Mouse (Mus musculus) limb, embryonic 14.5 days (tissue): Measurements from ENCODE around the gene Sema4c. TPM values are rescaled to one million over a fixed set of nuclear protein-coding genes. Genes with fewer than 3 reads are reported as not detected.

Source experiments
- ATAC-seq: fragments of 200-750 bp; cut with Nextera tagmentation; 2 replicates; pipeline ENCODE4 v1.8.0; 2017; ENCODE audit warnings: low read depth, moderate number of reproducible peaks, moderate TSS enrichment; ENCODE audit not compliant: low FRiP score
- DNase-seq: peaks from one replicate; pipeline ENCODE4 v3.0.0-alpha.2; 2015; ENCODE audit warnings: low spot score
- H3K27ac ChIP-seq: fragments of 300-500 bp; sonication (generic); replicated peaks from 2 replicates; pipeline ENCODE4 v1.5.1; 2014; ENCODE audit warnings: low read depth, mild to moderate bottlenecking, low read length, moderate library complexity, mixed read lengths
- H3K27me3 ChIP-seq: fragments of 300-500 bp; sonication (generic); 2 replicates; pipeline ENCODE4 v1.6.1; 2014; ENCODE audit warnings: low read length, mixed read lengths; ENCODE audit not compliant: control insufficient read depth, insufficient read depth
- H3K36me3 ChIP-seq: fragments of 300-500 bp; sonication (generic); 2 replicates; pipeline ENCODE4 v1.6.1; 2014; ENCODE audit warnings: mild to moderate bottlenecking, low read length, moderate library complexity, mixed read lengths; ENCODE audit not compliant: control insufficient read depth, insufficient read depth
- H3K4me1 ChIP-seq: fragments of 300-500 bp; sonication (generic); 2 replicates; pipeline ENCODE4 v1.6.1; 2014; ENCODE audit warnings: antibody characterized with exemption, low read length, mixed read lengths; ENCODE audit not compliant: control insufficient read depth, insufficient read depth
- H3K4me2 ChIP-seq: fragments of 300-500 bp; sonication (generic); replicated peaks from 2 replicates; pipeline ENCODE4 v1.6.1; 2014; ENCODE audit warnings: low read depth, mild to moderate bottlenecking, low read length, moderate library complexity; ENCODE audit not compliant: severe bottlenecking
- H3K4me3 ChIP-seq: fragments of 300-500 bp; sonication (generic); replicated peaks from 2 replicates; pipeline ENCODE4 v1.5.1; 2014; ENCODE audit warnings: low read length
- H3K9ac ChIP-seq: fragments of 300-500 bp; sonication (generic); 2 replicates; pipeline ENCODE4 v1.6.1; 2014; ENCODE audit warnings: mild to moderate bottlenecking, low read depth, low read length, moderate library complexity; ENCODE audit not compliant: severe bottlenecking
- H3K9me3 ChIP-seq: fragments of 300-500 bp; sonication (generic); 2 replicates; pipeline ENCODE4 v1.6.1; 2016; ENCODE audit warnings: low read length; ENCODE audit not compliant: control insufficient read depth
- POLR2A ChIP-seq: fragments of 200-500 bp; IDR thresholded peaks from 2 replicates; pipeline ENCODE4 v1.8.0; 2012; ENCODE audit warnings: inconsistent platforms, mild to moderate bottlenecking, moderate library complexity, borderline replicate concordance; ENCODE audit not compliant: insufficient read depth, insufficient read length; ENCODE audit errors: extremely low read depth
- WGBS: fragments of 180-500 bp; shearing (Covaris S2); extraction: QIAGEN DNeasy Blood & Tissue Kit; methylation state at CpG from one replicate; pipeline ENCODE4 v1.1.7; 2014; 5-methylcytosine and 5-hydroxymethylcytosine counted together
- polyA plus RNA-seq, 2 experiments: library from polyadenylated mRNA; depleted of rRNA in 1 of 2; stranded (reverse) in 1 of 2; unstranded in 1 of 2; fragments of >200 nt; fragmentation: Nextera tagmentation in 1 of 2; extraction: Ambion mirVana in 1 of 2; gene quantifications; 2 replicates each; pipeline versions ENCODE4 v1.2.1 to v1.2.3; 2012 to 2014

Gene Sema4c
- polyA plus RNA-seq, 2 experiments, result 2.0 to 45.9 TPM

DNA sequence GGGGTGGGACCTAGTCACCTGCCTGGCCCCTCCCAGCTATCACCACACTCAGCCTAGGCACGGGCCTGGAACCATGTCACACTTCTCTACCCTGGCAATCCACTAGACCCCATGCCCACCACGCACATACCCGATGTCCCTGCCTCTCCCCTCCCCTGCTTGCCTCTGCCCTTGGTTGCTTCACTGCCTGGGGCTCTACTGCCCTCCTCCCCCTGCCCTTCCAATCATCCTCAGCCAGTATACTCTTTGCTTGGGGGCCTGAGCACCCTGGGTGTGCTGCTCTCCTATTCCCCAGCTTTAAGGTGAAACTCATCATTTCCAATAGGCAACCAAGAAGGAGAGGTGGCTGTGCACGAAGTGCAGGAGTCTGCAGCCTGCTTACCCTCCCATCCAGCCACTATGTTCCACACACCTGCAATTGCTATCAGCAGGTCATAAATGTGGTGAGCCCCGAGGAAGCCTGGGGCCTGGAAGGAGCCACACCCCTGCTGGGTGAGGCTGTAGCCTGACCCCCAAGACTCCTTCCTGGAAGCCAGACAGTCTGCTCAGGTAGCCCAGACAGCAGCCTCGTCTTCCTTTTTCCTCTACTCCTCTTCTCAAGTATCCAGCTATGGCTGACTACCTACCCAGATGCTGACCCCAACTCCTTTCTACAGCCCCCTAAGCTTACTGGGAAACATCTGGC is 19.0 kb upstream of the Sema4c start:
- 28% methylated on average over 4 of the region's 6 CpGs for WGBS
- Histone ChIP-seq H3K27ac (no peak overlapping the region), H3K36me3 (no peaks in the 10 kb centered on the region), H3K9me3 (no peaks in the 10 kb centered on the region), H3K4me1 (peaks cover 36% of the 10 kb centered on the region), H3K9ac (no peak overlapping the region), H3K27me3 (no peaks in the 10 kb centered on the region), H3K4me2 (no peak overlapping the region), H3K4me3 (no peak overlapping the region)
- DNase-seq, result no peak
- TF ChIP-seq POLR2A, result no peak
- ATAC-seq, result no peak

DNA sequence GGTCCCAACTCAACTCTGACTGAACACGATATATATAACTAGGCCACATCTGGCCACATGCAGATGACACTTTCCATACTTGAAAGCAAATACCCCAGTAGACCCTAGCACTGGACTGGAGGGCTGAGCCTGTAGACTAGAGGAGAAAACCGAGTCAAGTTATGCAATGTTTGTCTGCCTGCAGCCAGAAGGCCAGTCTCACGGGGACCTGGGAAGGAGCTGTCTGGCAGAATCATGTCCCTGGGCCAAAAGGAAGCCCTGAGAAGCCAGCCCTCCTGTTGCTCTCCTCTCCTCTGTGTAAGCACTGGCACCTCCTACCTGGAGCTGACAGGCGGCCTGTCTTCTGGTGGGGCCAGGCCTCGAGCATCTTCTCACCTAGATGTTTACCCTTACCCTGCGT is 17.2 kb upstream of the Sema4c start:
- no peak overlapping the region for H3K4me2 ChIP-seq
- H3K9ac ChIP-seq, result no peak overlapping the region
- no peaks in the 10 kb centered on the region for H3K36me3 ChIP-seq
- DNase-seq (no peak), ATAC-seq (no peak)
- TF ChIP-seq POLR2A, result no peak
- peaks cover 26% of the 10 kb centered on the region for H3K4me1 ChIP-seq
- no peak overlapping the region for H3K4me3 ChIP-seq
- H3K27ac ChIP-seq, result no peak overlapping the region
- no peaks in the 10 kb centered on the region for H3K27me3 ChIP-seq
- no peaks in the 10 kb centered on the region for H3K9me3 ChIP-seq
- WGBS, result 57% methylated on average over 6 of the region's 6 CpGs

DNA sequence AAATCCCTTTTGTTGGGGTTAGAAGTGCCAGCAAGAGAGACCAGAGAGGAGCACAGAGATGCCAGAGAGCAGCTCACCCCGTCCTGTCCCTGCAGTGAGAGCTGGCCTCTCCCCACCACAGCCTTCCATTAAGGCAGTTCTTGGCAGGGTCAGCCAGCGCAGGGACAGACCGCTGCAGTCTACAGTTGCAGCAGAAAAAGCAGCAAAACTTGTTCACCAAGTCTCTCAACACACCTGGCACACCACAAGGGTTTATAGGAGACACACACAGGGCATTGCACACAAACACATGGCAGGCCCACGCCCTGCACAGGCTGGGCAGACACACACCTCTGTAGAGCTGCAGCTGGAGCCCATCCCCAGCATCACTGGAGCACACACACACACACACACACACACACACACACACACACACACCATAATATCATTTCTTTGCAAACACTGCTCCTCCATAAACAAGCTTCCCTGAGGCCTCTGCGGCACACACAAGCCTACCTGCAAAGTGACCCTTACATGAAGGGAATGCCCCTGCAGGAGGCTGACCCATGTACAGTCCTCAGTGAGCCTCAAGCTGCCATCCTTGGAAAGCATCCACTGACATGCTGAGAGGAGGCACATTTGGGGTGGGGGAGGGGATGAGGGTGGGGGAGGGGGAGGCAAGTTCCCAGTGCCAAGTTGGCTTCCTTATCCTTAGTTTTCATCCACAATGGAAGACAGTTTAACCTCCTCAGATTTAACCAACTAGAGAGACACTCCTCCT is 16.2 kb upstream of the Sema4c start:
- Histone ChIP-seq H3K9me3 (no peaks in the 10 kb centered on the region), H3K4me1 (peaks cover 16% of the 10 kb centered on the region), H3K4me2 (no peak overlapping the region), H3K9ac (no peak overlapping the region), H3K27me3 (no peaks in the 10 kb centered on the region), H3K4me3 (no peak overlapping the region), H3K27ac (no peak overlapping the region), H3K36me3 (no peaks in the 10 kb centered on the region)
- no peak for TF ChIP-seq POLR2A
- DNase-seq, result no peak
- no peak for ATAC-seq
- 70% methylated on average over 5 of the region's 5 CpGs for WGBS

DNA sequence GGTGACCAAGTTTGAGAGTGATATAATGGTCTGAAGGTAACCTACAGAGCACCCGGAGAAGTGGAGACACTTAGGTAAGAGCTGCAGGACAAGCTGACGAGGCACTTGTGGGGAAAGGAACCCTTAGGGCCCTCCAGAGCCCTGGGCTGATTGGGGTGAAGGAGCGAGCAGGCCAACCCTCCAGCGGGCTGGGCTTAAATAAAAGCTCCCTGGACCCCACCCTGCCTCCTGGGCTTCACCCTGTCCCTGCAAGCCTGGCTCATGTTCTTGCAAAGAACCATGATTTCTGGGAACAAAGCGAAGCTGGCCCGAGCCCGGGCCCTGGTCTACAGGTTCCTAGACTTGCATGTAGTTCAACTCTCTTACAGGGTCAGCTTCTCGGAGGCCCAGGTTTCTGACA is 15.4 kb upstream of the Sema4c start:
- Histone ChIP-seq H3K27ac (no peak overlapping the region), H3K9ac (no peak overlapping the region), H3K9me3 (no peaks in the 10 kb centered on the region), H3K36me3 (no peaks in the 10 kb centered on the region), H3K4me2 (no peak overlapping the region), H3K27me3 (no peaks in the 10 kb centered on the region), H3K4me1 (peaks cover 17% of the 10 kb centered on the region), H3K4me3 (no peak overlapping the region)
- WGBS, result 73% methylated on average over 8 of the region's 8 CpGs
- ATAC-seq, result no peak
- no peak for DNase-seq
- TF ChIP-seq POLR2A, result no peak

DNA sequence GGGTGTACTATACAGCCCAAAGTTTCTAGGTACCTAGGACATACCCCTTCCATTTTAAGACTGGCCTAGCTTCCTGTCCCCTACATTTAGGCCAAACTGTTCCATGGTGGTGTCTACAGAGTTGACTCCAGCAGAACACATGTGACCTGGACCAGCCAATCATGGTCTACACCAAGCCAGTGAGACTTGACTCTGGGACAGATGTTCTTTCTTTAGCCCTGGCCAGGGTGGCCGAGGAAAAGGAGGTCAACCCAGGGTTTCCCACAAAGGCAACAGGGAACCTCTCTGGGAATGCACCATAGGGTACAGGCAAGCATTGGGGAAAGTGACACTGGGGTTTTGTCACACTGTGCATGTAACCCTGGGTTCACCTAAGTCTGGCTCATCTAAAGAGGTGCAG is 14.6 kb upstream of the Sema4c start:
- ATAC-seq (no peak), DNase-seq (no peak)
- H3K36me3 ChIP-seq, result no peaks in the 10 kb centered on the region
- H3K4me3 ChIP-seq, result no peak overlapping the region
- H3K27ac ChIP-seq, result no peak overlapping the region
- H3K4me1 ChIP-seq, result peaks cover 25% of the 10 kb centered on the region
- H3K27me3 ChIP-seq, result no peaks in the 10 kb centered on the region
- 65% methylated on average over 1 of the region's 1 CpGs for WGBS
- TF ChIP-seq POLR2A, result no peak
- no peaks in the 10 kb centered on the region for H3K9me3 ChIP-seq
- H3K9ac ChIP-seq, result no peak overlapping the region
- no peak overlapping the region for H3K4me2 ChIP-seq
